Mouse (Mus musculus) midbrain, embryonic 11.5 days (tissue): Measurements from ENCODE around the gene Kbtbd6. TPM values are rescaled to one million over a fixed set of nuclear protein-coding genes. Genes with fewer than 3 reads are reported as not detected.
A peak's percentile ranks its signal among the peaks of the same experiment; 100 is the strongest.

Experiments used
- ATAC-seq: fragments of 200-750 bp; cut with Nextera tagmentation; 2 replicates; pipeline ENCODE4 v1.8.0; 2017; ENCODE audit warnings: moderate TSS enrichment, moderate library complexity; ENCODE audit not compliant: low FRiP score
- DNase-seq: peaks from one replicate; pipeline ENCODE4 v3.0.0; 2015; ENCODE audit warnings: low spot score; ENCODE audit errors: missing footprints
- H3K27ac ChIP-seq: fragments of 300-500 bp; sonication (generic); 2 replicates; pipeline ENCODE4 v1.5.1; 2014; ENCODE audit warnings: low read depth, low read length
- H3K27me3 ChIP-seq: fragments of 300-500 bp; sonication (generic); 2 replicates; pipeline ENCODE4 v1.6.1; 2014; ENCODE audit warnings: mild to moderate bottlenecking, low read length, moderate library complexity, mixed read lengths; ENCODE audit not compliant: control insufficient read depth, insufficient read depth
- H3K36me3 ChIP-seq: fragments of 300-500 bp; sonication (generic); 2 replicates; pipeline ENCODE4 v1.6.1; 2014; ENCODE audit warnings: mild to moderate bottlenecking, low read length, moderate library complexity, mixed read lengths; ENCODE audit not compliant: control insufficient read depth, insufficient read depth
- H3K4me1 ChIP-seq: fragments of 300-500 bp; sonication (generic); 2 replicates; pipeline ENCODE4 v1.6.1; 2014; ENCODE audit warnings: low read length; ENCODE audit not compliant: control insufficient read depth, insufficient read depth
- H3K4me2 ChIP-seq: fragments of 300-500 bp; sonication (generic); 2 replicates; pipeline ENCODE4 v1.6.1; 2014; ENCODE audit warnings: mild to moderate bottlenecking, moderate library complexity
- H3K4me3 ChIP-seq: fragments of 300-500 bp; sonication (generic); 2 replicates; pipeline ENCODE4 v1.5.1; 2014; ENCODE audit warnings: low read depth, low read length
- H3K9ac ChIP-seq: fragments of 300-500 bp; sonication (generic); 2 replicates; pipeline ENCODE4 v1.6.1; 2014; ENCODE audit warnings: low read length
- H3K9me3 ChIP-seq: fragments of 300-500 bp; sonication (generic); 2 replicates; pipeline ENCODE4 v1.6.1; 2016; ENCODE audit warnings: low read length; ENCODE audit not compliant: control insufficient read depth
- WGBS: fragments of 180-500 bp; shearing (Covaris S2); extraction: QIAGEN DNeasy Blood & Tissue Kit; methylation state at CpG from one replicate; pipeline ENCODE4 v1.1.7; 2014; 5-methylcytosine and 5-hydroxymethylcytosine counted together
- polyA plus RNA-seq: library from polyadenylated mRNA; unstranded; fragments of >200 nt; fragmentation: Nextera tagmentation; extraction: Ambion mirVana; gene quantifications from 2 replicates; pipeline ENCODE4 v1.2.1, GENCODE M21; 2014

The Kbtbd6 gene
- polyA plus RNA-seq, 1 experiment from 2014 or later, result 5.1 TPM

DNA sequence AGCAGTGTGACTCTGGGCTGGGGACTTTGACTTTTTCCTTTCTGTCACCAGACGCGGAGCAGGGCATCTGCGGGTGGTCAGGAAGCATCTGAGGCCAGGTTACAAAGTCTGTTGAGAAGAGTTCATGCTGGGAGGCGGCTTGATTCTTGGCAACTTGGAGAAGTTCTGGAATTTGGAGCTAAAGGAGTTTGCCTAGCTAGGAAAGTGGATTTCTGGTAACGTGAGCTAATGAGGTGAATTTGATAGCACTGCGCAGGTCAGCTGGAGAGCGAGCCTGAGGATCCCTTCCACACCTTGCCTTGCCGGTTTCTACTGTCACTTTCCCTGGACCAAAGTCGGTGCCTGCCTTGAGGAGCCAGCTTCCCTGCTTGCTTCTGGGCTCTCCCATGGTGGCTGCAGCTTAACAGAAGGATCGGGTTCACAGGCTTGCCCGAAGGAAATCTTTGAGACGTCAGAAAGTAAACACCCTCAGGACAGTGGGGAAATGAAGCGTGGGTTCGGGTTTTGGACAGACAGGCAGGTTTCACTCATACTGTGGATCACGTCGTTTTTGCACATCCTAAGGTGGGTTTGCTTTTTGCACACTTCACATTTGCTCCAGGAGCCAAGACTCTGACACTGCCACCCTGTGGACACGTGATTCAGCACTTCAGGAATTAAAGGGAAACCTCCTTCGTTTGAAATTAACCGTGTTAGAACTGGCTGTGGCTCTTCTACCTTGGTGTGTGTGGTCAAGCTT is 35.5 kb downstream of the Kbtbd6 start:
- H3K4me1 ChIP-seq, result peaks cover 14% of the 10 kb centered on the region
- H3K4me2 ChIP-seq, result peak overlapping the region; percentile 50
- peak; percentile 92 for DNase-seq
- no peaks in the 10 kb centered on the region for H3K9me3 ChIP-seq
- H3K27me3 ChIP-seq, result no peaks in the 10 kb centered on the region
- peak overlapping the region; percentile 19 for H3K4me3 ChIP-seq
- peak overlapping the region; percentile 42; the same call in 1 of the 2 replicates for H3K9ac ChIP-seq
- no peak overlapping the region for H3K27ac ChIP-seq
- no peaks in the 10 kb centered on the region for H3K36me3 ChIP-seq
- WGBS, result 7% methylated on average over 19 of the region's 19 CpGs
- peak; percentile 28; the same call in 1 of the 2 replicates for ATAC-seq

DNA sequence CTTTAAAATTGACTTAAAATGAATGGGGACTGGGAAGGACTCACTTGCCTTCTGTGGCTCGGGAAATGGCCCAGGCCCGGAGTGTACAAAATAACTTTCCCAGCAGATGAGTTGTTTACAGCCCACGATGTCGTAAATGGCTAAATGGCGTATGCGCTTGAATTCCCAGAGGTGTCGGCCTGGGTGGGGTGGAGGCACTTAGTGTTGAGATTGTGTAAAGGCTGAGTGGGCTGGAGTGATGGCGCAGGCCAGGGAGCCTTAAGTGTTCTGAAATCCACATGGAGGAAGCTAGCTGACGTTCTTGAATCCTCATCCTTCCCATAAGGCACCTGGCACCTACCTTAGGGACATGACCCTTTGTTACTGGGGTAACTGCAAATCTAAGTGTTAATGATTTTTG is 36.9 kb downstream of the Kbtbd6 start:
- 90% methylated on average over 9 of the region's 9 CpGs for WGBS
- Histone ChIP-seq H3K27ac (no peak overlapping the region), H3K4me2 (no peak overlapping the region), H3K4me1 (peaks cover 6% of the 10 kb centered on the region; the same call in 1 of the 2 replicates), H3K36me3 (no peaks in the 10 kb centered on the region), H3K9ac (no peak overlapping the region), H3K27me3 (no peaks in the 10 kb centered on the region), H3K4me3 (no peak overlapping the region), H3K9me3 (no peaks in the 10 kb centered on the region)
- ATAC-seq (no peak), DNase-seq (no peak)

DNA sequence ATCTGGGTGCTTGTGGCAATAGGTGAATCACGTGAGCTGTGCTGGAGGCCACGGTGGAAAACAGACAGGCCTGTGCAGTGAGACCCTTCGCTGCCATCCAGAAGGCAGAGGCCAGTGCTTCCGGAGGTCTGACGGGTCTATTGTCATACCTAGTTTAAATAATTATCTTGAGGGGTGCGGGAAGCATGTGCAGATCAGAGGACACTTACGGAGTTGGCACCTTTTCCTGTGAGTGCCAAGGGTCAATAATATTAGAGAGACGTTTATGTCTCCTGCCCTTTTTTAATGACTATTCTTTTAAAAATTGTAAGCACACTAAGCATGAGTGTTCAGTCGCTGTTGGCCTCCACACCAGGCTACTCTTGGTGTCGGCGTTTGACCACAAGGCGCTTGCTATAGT is 37.5 kb downstream of the Kbtbd6 start:
- DNase-seq (no peak), ATAC-seq (no peak)
- Histone ChIP-seq H3K9ac (no peak overlapping the region), H3K9me3 (no peaks in the 10 kb centered on the region), H3K4me3 (no peak overlapping the region), H3K36me3 (no peaks in the 10 kb centered on the region), H3K4me2 (no peak overlapping the region), H3K27ac (no peak overlapping the region), H3K27me3 (no peaks in the 10 kb centered on the region), H3K4me1 (peaks cover 6% of the 10 kb centered on the region; the same call in 1 of the 2 replicates)
- 91% methylated on average over 12 of the region's 12 CpGs for WGBS

DNA sequence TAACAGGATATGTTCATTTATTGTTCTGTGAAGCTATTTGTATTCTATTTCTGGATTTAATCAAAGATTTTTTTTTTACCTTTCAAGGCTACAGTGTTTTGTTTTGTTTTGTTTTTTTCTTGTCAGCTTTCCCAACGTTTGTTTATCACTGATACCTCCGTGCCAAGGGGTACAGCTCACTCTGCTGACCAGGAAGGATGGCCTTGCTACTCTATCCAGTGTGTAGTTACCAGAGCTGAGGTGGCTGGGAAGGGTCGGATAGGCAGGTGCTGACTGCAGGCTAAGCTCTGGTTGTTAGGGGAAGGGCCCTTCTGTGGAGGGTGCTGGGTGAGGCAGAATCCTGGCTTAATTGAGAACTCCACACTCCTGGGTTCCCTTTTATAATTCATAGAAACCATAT is 38.6 kb downstream of the Kbtbd6 start:
- Histone ChIP-seq H3K9ac (no peak overlapping the region), H3K4me3 (no peak overlapping the region), H3K36me3 (no peaks in the 10 kb centered on the region), H3K4me1 (peaks cover 6% of the 10 kb centered on the region; the same call in 1 of the 2 replicates), H3K4me2 (no peak overlapping the region), H3K9me3 (no peaks in the 10 kb centered on the region), H3K27ac (no peak overlapping the region), H3K27me3 (no peaks in the 10 kb centered on the region)
- ATAC-seq (no peak), DNase-seq (no peak)
- 80% methylated on average over 3 of the region's 3 CpGs for WGBS

DNA sequence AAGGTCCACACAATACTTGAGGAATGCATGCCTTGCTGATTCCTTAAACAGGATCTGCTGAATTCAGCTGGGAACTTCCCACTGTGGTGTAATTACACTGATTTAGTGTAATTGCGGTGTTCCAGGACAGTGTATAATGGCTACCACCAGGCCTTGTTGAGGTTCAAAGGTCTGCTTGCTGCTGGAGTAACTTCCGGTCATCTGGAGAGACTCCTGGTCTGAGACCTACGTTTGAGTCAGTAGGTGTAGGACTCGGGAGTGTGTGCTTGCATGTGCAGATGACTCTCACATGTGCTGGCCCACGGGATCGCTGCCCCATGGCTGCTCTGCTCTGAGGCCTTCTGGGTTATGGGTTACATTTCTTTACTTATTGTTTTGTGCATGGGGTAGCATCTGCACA is 42.7 kb downstream of the Kbtbd6 start:
- Histone ChIP-seq H3K27ac (no peak overlapping the region), H3K9me3 (no peaks in the 10 kb centered on the region), H3K4me2 (no peak overlapping the region), H3K9ac (no peak overlapping the region), H3K4me1 (no peaks in the 10 kb centered on the region), H3K27me3 (no peaks in the 10 kb centered on the region), H3K36me3 (no peaks in the 10 kb centered on the region), H3K4me3 (no peak overlapping the region)
- DNase-seq, result no peak
- ATAC-seq, result no peak
- 90% methylated on average over 6 of the region's 6 CpGs for WGBS

DNA sequence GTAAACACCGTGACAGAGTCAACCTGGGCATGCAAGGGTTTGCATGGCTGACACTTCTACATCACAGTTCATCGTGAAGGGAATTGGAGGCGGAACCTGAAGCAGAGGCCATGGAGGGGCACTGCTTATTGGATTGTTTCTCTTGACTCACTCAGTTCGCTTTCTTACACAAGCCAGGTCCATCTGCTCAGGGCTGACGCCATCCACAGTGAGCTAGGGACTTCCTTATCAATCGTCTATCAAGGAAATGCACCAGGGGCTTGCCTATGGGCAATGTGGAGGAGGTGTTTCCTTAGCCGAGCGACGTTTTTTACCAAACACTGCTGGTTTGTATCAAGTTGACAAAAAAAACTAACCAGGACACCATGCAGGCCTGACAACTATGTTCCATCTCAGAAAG is 47.7 kb downstream of the Kbtbd6 start:
- Histone ChIP-seq H3K4me3 (no peak overlapping the region), H3K9ac (no peak overlapping the region), H3K4me2 (no peak overlapping the region), H3K27me3 (no peaks in the 10 kb centered on the region), H3K36me3 (no peaks in the 10 kb centered on the region), H3K27ac (no peak overlapping the region), H3K9me3 (no peaks in the 10 kb centered on the region), H3K4me1 (no peaks in the 10 kb centered on the region)
- no peak for ATAC-seq
- DNase-seq, result no peak
- WGBS, result 85% methylated on average over 9 of the region's 9 CpGs

DNA sequence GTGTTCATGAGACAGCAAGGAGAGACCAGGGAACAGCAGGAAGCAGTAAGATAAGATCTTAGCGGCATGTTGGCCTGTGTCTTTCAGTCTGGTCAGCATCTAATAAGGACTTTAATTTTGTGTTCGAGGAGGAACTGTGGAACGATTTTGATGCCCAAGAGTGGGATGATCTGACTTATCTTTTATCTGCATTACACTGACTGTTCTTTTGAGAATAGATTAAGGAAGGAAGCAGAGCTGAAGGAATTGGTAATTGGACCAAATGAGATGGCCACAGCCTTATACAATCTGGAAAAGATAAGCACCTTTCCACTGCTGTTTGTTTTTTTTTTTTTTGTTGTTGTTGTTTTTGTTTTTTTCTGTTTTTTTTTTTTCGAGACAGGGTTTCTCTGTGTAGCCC is 49.1 kb downstream of the Kbtbd6 start:
- no peaks in the 10 kb centered on the region for H3K36me3 ChIP-seq
- ATAC-seq (no peak), DNase-seq (no peak)
- H3K9me3 ChIP-seq, result no peaks in the 10 kb centered on the region
- H3K4me3 ChIP-seq, result no peak overlapping the region
- no peak overlapping the region for H3K4me2 ChIP-seq
- H3K9ac ChIP-seq, result no peak overlapping the region
- H3K4me1 ChIP-seq, result no peaks in the 10 kb centered on the region
- H3K27ac ChIP-seq, result no peak overlapping the region
- 89% methylated on average over 4 of the region's 4 CpGs for WGBS
- no peaks in the 10 kb centered on the region for H3K27me3 ChIP-seq

DNA sequence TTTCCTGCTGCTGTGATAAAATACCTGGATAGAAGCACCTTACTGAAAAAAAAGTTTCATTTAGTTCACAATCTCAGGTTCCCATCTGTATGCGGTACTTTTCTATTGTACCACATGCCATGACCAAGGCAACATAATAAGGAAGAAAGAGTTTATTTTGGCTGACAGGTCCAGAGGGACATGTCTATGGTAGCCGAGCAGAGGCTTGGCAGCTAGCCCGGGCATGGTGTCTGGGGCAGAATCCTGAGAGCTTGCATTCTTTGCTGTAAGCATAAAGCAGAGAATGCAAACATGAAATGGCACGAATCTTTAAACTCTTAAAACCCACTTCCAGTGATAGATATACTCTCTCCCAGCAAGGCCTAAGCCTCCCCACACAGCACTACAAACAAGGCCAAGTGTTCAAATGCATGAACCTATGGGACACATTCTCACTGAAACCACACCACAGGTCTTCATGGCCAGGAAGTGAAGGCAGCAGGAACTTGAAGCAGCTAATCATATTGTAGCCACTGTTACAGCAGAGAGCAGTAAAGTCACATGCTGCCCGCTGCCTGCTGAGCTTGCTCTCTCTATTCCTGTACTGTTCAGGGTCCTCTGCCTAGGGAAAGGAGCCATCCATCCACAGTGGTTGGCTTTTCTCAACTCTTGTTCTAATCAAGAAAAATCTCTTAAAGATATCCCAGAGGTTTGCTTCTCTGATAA is 51.9 kb downstream of the Kbtbd6 start:
- no peak for DNase-seq
- Histone ChIP-seq H3K27ac (no peak overlapping the region), H3K4me2 (no peak overlapping the region), H3K36me3 (no peaks in the 10 kb centered on the region), H3K4me1 (no peaks in the 10 kb centered on the region), H3K4me3 (no peak overlapping the region), H3K9me3 (no peaks in the 10 kb centered on the region), H3K27me3 (no peaks in the 10 kb centered on the region), H3K9ac (no peak overlapping the region)
- no peak for ATAC-seq
- 88% methylated on average over 5 of the region's 5 CpGs for WGBS
